Mouse (Mus musculus): ENCODE measurements around the gene Parp1.

- no peak for TF ChIP-seq CTCF (IDR thresholded peaks at IDR 0.05; ENCODE audit: low read depth)
- TF ChIP-seq EP300 (IDR thresholded peaks at IDR 0.05; ENCODE audit: low read depth): no peak
These were observed 37.4 kb downstream of the Parp1 start for GRCm38 (mm10) chr1:180606106-180606505.
